Mouse (Mus musculus) frontal cortex, postnatal 14 days (tissue): ENCODE data around the gene Mrgprf.

Experiments
- DNase-seq, 2 experiments: peaks; one replicate each; pipeline ENCODE4 v3.0.0; 2022; ENCODE audit warnings: low spot score in 2 of 2

Mrgprf gene

GRCm38 (mm10) chr7:145301008-145301340 lies 346 bp downstream of the Mrgprf start:
- DNase-seq = no peak

- no peak for DNase-seq
Observed at GRCm38 (mm10) chr7:145301341-145302005, 845 bp downstream of the Mrgprf start.

- DNase-seq = no peak
Observed at GRCm38 (mm10) chr7:145302488-145303285, 2.1 kb downstream of the Mrgprf start.

- no peak for DNase-seq
Observed at GRCm38 (mm10) chr7:145304153-145304552, 3.5 kb downstream of the Mrgprf start.

GRCm38 (mm10) chr7:145307636-145308035 lies 7.0 kb downstream of the Mrgprf start:
- no peak for DNase-seq

GRCm38 (mm10) chr7:145308061-145308675 lies 7.5 kb downstream of the Mrgprf start:
- no peak for DNase-seq

GRCm38 (mm10) chr7:145308866-145309265 lies 8.2 kb downstream of the Mrgprf start:
- DNase-seq = no peak

- DNase-seq = no peak
Observed at GRCm38 (mm10) chr7:145309877-145310276, 9.2 kb downstream of the Mrgprf start.

- no peak for DNase-seq
Observed at GRCm38 (mm10) chr7:145310526-145310925, 9.9 kb downstream of the Mrgprf start.

- DNase-seq = no peak
Observed at GRCm38 (mm10) chr7:145312137-145312536, 11.5 kb downstream of the Mrgprf start.

- DNase-seq = no peak
Observed at GRCm38 (mm10) chr7:145314785-145315411, 14.3 kb downstream of the Mrgprf start, which contains the start of gene Mrgprd. TSS of gene Mrgprd (plus strand) at chr7:145314835.

GRCm38 (mm10) chr7:145317522-145317921 lies 16.9 kb downstream of the Mrgprf start:
- no peak for DNase-seq

- DNase-seq = no peak
Observed at GRCm38 (mm10) chr7:145319481-145319880, 18.9 kb downstream of the Mrgprf start.

- no peak for DNase-seq
Observed at GRCm38 (mm10) chr7:145323607-145324006, 23.0 kb downstream of the Mrgprf start.

- DNase-seq = no peak
Observed at GRCm38 (mm10) chr7:145325697-145326096, 25.1 kb downstream of the Mrgprf start.

- DNase-seq = no peak
Observed at GRCm38 (mm10) chr7:145329982-145330381, 29.4 kb downstream of the Mrgprf start.

GRCm38 (mm10) chr7:145330641-145331040 lies 30.0 kb downstream of the Mrgprf start:
- DNase-seq = no peak

- no peak for DNase-seq
Observed at GRCm38 (mm10) chr7:145332376-145333041, 31.9 kb downstream of the Mrgprf start.

- DNase-seq = no peak
Observed at GRCm38 (mm10) chr7:145333936-145334335, 33.3 kb downstream of the Mrgprf start.

- no peak for DNase-seq
Observed at GRCm38 (mm10) chr7:145334428-145335027, 33.9 kb downstream of the Mrgprf start.

GRCm38 (mm10) chr7:145335199-145335598 lies 34.6 kb downstream of the Mrgprf start:
- no peak for DNase-seq
